Mouse (Mus musculus) left cerebral cortex, adult 2 months (tissue): ENCODE data around the gene 4933427D14Rik. TPM values are rescaled to one million over a fixed set of nuclear protein-coding genes. Genes with fewer than 3 reads are reported as not detected.
"Not testable (repeated sequence)": the region's sequence is repeated elsewhere in the genome, so short reads cannot be mapped to it uniquely, and the experiment has no call there.

Source experiments
- DNase-seq, 2 experiments: peaks; one replicate each; pipeline ENCODE4 v3.0.0; 2021 to 2022; ENCODE audit warnings: low spot score in 2 of 2, mixed read lengths in 1 of 2; ENCODE audit errors: extremely low spot score in 1 of 2
- H3K27ac ChIP-seq: fragments of 200-600 bp; 2 replicates; pipeline ENCODE4 v1.8.1; 2022
- H3K4me3 ChIP-seq: fragments of 200-600 bp; 2 replicates; pipeline ENCODE4 v1.8.1; 2022
- CTCF ChIP-seq: fragments of 200-600 bp; IDR thresholded peaks from 2 replicates; pipeline ENCODE4 v1.8.1; 2022; ENCODE audit warnings: antibody characterized with exemption, mild to moderate bottlenecking, moderate library complexity
- intact Hi-C: fragments of 180-260 bp; cut with DNase I; formaldehyde crosslinking; loops from one replicate; pipeline ENCODE4 v1.15.1; 2025
- total RNA-seq, 2 experiments: library from RNA; stranded (reverse); gene quantifications; 2 replicates each; pipeline ENCODE4 v1.2.3; 2021

Gene 4933427D14Rik
- total RNA-seq, 2 experiments from 2014 or later: 30.5 to 39.7 TPM

DNA sequence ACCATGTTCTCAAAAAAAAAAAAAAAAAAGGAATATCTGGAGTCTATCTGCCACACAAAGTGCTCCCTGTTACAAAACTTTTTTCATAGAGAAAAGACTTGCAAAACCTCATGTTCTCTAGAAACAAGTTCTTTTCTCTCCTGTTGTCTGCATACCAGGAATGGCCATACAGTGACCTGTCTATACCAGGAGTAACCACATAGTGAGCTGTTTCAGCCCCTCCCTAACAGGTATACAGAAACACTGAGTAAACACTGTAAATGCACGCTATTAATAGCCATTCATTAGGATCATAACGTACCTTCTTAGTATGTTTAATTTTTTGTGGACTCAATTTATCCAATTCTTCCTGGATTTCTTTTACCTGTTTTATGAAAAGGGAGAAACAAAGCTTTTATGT is 13.0 kb downstream of the 4933427D14Rik start:
- Histone ChIP-seq H3K4me3 (no peak overlapping the region), H3K27ac (no peak overlapping the region)
- TF ChIP-seq CTCF: no peak
- no peak for DNase-seq
- intact Hi-C loops: no loop called here

DNA sequence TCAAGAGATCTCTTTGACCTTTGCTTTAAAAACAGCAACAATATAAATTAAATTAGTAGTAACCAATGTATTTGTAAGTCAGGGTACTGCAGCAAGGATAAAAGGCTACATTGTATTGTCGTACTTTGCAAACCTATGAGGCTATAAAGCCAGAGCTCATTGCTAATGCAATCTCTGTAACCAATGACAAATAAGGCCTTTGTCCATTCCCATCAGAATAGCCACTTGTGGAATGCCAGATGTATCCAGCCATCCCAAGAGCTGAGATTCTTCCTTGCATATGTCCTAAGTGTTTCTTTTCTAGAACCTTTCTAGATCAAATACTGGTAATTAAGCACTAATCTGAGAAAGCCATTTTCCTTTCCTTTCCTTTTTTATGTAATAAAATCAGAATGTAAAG is 16.4 kb downstream of the 4933427D14Rik start:
- intact Hi-C loops: no loop called here
- Histone ChIP-seq H3K4me3 (no peak overlapping the region), H3K27ac (peak overlapping the region; percentile 41; the same call in 1 of the 2 replicates)
- no peak for DNase-seq
- no peak for TF ChIP-seq CTCF

DNA sequence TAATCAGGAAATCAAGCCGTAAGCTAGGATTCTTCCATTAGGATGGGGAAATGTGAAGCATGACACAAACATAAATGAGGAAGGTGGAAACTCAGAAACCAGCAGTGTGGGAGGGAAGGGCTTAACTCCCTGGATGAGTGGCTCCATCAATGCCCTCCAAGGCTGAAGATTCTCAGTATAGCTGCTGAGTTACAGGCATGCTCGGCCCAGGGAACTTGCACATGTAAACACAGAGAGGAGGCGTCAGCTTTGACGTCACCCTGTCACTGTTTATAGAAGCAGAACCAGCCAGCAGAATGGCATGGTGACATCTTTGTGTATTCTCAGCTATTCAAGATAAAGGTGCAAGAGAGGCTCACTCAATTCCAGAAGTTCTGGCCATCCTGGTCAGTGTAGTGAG is 23.0 kb downstream of the 4933427D14Rik start:
- intact Hi-C loops: no loop called here
- TF ChIP-seq CTCF: no peak
- DNase-seq: no peak
- H3K27ac ChIP-seq: no peak overlapping the region
- H3K4me3 ChIP-seq: no peak overlapping the region

DNA sequence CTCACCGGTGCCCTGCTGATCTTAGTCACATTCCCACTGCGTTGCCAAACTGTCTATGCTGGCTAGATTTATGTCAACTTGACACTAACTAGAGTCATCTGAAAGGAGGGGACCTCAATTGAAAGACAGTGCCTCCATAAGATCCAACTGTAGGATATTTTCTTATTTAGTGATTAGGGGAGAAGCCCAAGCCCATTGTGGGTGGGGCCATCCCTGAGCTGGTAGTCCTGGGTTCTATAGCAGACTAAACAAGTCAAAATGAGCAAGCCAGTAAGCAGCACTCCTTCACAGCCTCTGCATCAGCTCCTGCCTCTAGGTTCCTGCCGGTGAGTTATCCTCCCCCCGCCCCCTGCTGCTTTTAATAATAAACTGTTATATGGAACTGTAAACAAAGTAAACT is 26.1 kb downstream of the 4933427D14Rik start:
- no peak for DNase-seq
- Histone ChIP-seq H3K27ac (no peak overlapping the region), H3K4me3 (no peak overlapping the region)
- no peak for TF ChIP-seq CTCF
- intact Hi-C loops: no loop called here

DNA sequence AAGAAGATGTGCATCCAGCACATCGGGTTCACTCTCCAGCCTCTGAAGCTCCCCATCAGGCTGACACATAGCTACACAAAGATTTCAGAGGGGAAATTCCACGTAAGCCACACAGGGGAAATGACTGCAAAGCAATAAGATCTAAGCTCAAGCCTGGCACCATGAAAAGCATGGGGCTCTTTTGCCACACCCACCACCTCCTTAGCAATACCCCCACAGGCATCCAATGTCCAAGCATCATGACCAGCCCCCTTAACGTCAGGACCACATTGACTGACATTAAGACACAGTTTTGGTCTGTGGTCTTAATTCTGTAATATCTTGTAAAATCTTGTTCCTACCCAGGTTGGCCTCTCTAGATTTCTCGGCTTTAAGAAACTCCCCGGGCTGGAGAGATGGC is 26.7 kb downstream of the 4933427D14Rik start:
- intact Hi-C loops: no loop called here
- no peak overlapping the region for H3K4me3 ChIP-seq

DNA sequence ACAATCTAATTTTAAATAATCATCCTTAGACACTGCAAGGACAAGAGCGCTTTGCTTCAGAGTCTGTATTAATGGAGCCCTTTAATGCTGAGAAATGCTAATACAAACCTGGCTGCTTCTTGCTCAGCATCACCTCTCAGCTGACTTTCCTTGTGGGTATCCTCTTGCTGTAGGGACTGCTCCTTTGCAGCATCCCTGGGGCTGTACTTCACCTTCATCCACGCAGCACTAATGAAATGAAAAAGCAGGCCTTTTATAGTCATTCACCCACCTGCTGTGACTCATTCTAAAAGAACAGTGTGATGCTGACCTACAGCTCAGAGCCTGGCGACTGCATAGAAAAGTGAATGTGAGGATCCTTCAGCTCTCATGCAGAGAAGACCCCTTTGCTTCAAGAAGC is 30.7 kb downstream of the 4933427D14Rik start:
- Histone ChIP-seq H3K27ac (no peak overlapping the region), H3K4me3 (no peak overlapping the region)
- intact Hi-C loops: no loop called here
- no peak for TF ChIP-seq CTCF
- no peak for DNase-seq

More for the DNA sequence above, 26.7 kb downstream of the 4933427D14Rik start:
- DNase-seq: no peak
- no peak overlapping the region for H3K27ac ChIP-seq
- no peak for TF ChIP-seq CTCF

DNA sequence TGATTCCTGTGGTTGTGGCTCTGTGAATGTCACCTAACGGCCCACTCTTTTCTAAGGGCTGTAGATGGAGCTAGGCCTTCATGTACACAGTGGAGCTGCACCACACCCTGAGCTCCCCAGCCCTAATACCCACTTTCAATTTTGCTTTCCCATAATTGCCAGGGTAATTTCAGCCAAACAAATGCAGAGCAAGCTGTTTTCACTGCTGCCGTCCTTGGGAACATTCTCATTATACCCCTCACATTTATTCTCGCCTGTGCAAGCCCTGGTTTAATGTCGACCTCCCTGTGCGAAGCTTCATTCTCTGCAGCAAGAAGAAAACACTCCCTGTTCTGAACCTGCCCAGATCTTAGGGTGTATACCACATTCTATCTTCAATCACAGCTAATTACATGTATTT is 31.3 kb downstream of the 4933427D14Rik start:
- no peak for TF ChIP-seq CTCF
- no peak for DNase-seq
- Histone ChIP-seq H3K27ac (no peak overlapping the region), H3K4me3 (no peak overlapping the region)
- intact Hi-C loops: no loop called here

DNA sequence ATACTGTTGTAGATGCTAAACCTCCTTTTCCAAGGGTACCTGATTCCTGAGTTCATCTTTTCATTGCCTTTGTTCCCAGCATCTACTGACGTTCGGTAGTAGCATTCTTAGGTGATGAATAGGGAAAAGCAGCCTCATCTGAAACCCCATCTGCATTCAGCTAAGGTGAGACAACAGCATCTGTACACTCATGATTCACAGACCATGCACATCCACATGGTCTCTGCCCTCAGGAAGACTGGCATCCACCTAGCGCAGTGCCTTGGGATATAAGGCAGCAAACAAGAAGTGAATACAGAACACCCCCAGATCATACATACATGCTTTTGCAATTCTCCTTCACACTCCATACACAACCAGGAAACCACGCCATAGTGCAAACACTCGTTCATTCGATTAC is 32.5 kb downstream of the 4933427D14Rik start:
- intact Hi-C loops: no loop called here
- Histone ChIP-seq H3K27ac (no peak overlapping the region), H3K4me3 (no peak overlapping the region)
- TF ChIP-seq CTCF: no peak
- no peak for DNase-seq

DNA sequence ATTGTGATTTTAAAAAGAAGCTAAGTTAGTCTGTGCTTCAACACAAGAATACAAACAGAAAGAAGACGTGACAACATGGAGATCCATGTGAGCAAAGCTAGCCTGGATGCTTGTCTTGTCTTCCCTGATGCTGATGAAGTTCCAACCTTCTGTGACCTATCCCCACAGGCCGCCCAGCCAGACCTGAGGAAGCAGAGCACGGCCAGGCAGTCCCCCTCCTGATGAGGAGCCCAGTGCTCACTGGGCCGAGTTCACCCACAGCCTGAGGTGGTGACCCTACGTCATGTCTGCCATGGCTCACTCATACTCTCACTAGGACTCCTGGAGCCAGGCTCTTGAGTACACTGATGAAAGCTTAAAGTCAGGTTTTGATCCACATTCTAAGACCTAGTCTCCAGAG is 33.8 kb downstream of the 4933427D14Rik start:
- intact Hi-C loops: no loop called here

DNA sequence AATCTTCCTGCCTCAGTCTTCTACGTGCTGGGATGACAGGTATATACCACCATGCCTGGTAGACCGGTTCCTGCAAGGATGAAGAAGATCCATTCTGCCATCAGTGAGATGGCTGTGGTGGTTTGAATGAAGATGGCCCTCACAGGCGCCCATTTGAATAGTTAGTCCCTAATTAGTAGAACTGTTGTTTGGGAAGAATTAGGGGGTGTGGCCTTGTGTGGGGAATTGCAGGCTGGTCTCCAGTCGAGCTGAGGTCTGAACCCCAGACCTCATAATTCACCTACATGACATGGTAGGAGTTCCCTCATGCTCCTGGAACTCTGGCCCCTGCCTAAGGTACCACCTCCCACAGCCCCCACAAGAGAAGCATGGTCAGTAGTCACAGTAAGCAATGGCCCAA is 35.4 kb downstream of the 4933427D14Rik start:
- H3K4me3 ChIP-seq, DNase-seq, intact Hi-C loops, H3K27ac ChIP-seq: not testable (repeated sequence)

More for the DNA sequence above, 33.8 kb downstream of the 4933427D14Rik start:
- no peak for DNase-seq
- Histone ChIP-seq H3K4me3 (no peak overlapping the region), H3K27ac (no peak overlapping the region)
- no peak for TF ChIP-seq CTCF

DNA sequence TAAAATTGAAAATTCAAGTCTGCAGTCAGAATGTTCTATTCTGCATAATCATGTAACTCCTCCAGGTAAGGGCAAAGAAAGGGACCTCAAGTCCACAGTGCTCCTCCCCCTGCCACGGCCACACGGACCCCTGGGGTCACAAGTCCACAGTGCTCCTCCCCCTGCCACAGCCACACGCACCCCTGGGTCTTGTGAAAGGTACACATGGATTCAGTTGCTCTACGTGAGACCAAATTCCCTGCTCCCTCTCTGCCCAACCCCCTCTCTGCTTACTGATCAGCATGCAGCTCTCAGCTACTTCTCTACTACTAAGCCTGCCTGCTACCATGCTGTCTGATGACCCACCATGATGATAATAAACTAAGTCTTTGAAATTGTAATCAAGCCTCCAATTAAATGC is 37.4 kb downstream of the 4933427D14Rik start:
- intact Hi-C loops: no loop called here

DNA sequence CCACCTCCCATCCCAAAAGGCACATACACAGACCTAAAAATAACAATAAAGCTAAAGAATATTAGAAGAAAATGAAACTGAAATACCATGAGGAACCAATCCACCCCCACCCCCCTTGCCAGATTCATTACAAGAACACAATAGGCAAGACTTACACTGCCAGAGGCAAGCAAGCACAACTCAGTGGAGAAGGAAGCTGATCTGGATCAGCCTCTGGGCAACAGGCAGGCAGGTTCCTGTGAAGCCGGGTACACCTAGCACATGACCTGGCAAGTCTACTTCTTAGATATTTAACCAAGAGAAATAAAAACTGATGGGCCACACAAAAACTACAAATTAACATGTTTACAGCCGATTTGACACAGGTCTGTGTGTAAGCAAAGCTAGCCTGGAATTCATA is 44.1 kb downstream of the 4933427D14Rik start:
- no peak overlapping the region for H3K27ac ChIP-seq
- no peak for DNase-seq
- TF ChIP-seq CTCF: no peak
- no peak overlapping the region for H3K4me3 ChIP-seq
- intact Hi-C loops: no loop called here

More for the DNA sequence above, 37.4 kb downstream of the 4933427D14Rik start:
- Histone ChIP-seq H3K27ac (no peak overlapping the region), H3K4me3 (no peak overlapping the region)
- no peak for TF ChIP-seq CTCF
- no peak for DNase-seq

DNA sequence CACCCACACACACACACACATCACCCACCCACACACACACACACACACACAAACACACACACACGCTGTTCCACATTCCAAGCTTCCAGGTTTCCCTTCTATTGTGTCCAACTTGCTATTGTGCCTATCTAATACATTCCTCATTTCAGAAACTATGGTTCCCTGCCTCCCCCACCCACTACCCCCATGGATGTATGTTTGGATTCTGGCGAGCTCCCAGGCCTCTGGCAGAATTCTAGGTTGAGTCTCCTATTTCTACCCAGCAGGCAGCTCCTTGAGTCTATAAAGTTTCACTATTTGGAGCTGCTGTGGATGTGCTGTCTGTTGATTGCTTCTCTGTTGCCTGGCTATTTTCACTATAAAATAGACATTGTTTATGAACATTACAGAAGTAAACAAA is 50.6 kb downstream of the 4933427D14Rik start:
- DNase-seq: peak in 1 of 2 experiments; percentile 37
- Histone ChIP-seq H3K4me3 (no peak overlapping the region), H3K27ac (no peak overlapping the region)
- intact Hi-C loops: loop anchor here (10.0 kb wide), 1 partner anchor 822 kb away; no protein-coding TSS in a partner anchor
- TF ChIP-seq CTCF: no peak
